Mouse (Mus musculus) WW6 (cell line): ENCODE measurements around the gene Mtmr4.
A peak's percentile ranks its signal among the peaks of the same experiment; 100 is the strongest.

Experiments
- DNase-seq: peaks from one replicate; pipeline ENCODE4 v3.0.0-alpha.2; 2013; ENCODE audit warnings: low read depth, low spot score

Mtmr4 gene

GRCm38 (mm10) chr11:87615551-87615950, 23.6 kb downstream of the Mtmr4 start:
- no peak for DNase-seq

DNA sequence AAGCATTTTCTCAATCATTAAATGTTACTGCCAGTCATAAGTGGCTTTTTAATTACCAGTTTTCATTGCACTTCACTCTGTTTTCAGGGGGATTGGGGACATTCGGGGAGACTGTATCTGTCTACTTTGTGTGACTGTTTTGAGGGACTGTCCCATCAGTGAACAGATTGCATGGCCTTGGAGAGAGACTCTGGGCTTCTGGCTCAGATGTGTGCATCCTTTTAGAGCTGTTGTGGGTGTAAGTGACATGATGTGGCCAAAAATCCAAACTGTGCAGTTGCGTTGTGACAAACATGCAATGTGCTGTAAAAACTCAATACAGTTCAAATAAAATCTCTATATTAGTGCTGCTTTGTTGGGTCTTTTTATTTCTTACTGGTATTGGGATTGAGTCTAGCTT, 24.0 kb downstream of the Mtmr4 start:
- DNase-seq = no peak

DNA sequence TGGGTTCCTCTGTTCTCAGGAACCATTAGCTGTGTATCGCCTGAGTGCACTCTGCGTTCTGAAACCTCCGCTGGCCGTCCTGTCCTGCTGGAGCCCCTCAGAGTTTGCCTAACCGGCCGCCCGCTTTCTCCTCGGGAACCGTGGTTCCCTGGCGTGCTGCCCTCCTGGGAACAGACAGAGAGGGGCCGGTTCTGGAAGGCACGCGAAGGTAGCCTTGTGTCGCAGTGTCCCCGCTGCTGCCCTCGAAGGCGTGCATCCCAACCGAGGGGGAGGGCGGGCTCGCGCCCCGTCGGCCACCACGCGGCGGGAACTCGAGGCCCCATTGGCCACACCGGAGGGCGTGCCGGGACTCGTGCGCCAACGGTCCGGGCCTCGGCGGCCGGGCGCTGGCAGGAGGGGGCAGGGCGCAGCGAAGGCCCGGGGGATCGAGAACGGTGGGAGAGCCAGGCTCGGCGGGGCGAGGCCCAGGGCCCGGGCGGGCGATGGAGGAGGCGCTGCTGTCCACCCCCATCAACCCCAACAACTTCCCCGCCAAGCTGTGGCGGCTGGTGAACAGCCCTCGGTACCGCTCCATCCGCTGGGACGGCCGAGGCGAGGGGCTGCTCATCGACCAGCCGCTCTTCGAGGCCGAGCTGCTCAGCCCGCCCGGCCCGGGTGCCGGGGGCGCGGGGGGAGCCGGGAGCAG, 25.0 kb downstream of the Mtmr4 start, which contains the start of gene Hsf5:
Gene Hsf5 (plus strand): TSS at position 375 of the 685 bp plus-strand sequence.
- DNase-seq = no peak

- no peak for DNase-seq
Measured at GRCm38 (mm10) chr11:87617606-87618005, 25.6 kb downstream of the Mtmr4 start.

DNA sequence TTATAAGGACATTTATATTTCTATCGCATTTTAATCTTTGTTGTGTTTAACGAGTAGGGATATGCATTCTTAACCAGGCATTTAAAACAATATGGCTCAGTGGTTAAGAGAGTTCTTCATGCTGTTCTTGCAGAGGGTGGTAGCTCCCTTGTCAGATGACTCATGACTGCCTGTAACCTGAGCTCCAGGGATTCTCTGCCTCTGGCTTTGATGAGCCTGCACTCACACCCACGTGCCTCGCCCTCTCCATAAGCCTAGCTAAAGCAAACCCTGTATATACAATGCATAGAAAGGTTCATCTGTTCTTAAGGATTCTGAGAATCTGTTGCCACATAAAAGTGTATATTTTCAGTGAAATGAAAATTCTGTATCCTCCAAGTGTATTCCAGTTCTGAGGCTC, 31.2 kb downstream of the Mtmr4 start:
- no peak for DNase-seq

- peak; percentile 46 for DNase-seq
Measured at GRCm38 (mm10) chr11:87629859-87630258, 37.9 kb downstream of the Mtmr4 start.

- DNase-seq = no peak
Measured at GRCm38 (mm10) chr11:87638793-87639192, 46.8 kb downstream of the Mtmr4 start.

- DNase-seq = peak; percentile 57
Measured at GRCm38 (mm10) chr11:87639206-87639605, 47.2 kb downstream of the Mtmr4 start.

DNA sequence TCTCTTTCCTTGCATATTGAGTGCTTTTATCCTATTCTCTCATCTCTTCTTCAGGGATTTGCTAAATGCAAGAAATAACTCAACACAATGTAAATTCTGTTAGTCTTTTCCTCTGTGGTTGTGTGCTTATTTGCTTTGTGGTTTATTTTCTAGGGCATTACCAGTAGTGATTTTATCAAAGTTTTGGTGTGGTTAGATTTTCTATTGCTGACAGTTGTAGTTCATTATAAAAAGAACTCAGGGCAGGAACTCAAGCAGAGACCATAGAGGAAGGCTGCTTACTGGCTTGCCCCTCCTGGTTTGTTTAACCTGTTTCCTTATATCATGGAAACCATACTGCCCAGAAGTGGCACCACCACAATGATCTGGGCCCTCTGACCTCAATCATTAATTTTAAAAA, 50.9 kb downstream of the Mtmr4 start:
- DNase-seq = no peak

DNA sequence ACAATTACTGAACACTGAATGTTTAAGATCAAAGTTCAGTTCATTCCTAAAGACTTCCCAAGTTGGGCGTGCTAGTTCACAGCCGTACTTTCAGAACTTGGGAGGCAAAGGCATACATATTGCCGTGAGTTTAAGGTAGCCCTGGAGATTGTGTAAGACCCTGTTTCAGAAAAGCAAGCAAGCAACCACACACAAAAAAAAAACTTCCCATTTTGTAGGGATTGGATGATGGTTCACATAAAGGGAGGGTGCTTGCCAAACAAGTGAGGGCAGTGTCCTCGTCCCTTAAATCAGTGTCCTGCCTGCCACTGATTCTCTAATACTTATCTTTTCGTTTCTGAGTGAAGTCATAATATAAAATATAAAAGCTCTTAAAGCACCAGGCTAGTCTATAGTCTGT, 62.7 kb downstream of the Mtmr4 start:
- DNase-seq = no peak

GRCm38 (mm10) chr11:87659216-87659615, 67.3 kb downstream of the Mtmr4 start:
- DNase-seq = no peak

GRCm38 (mm10) chr11:87662407-87662806, 70.4 kb downstream of the Mtmr4 start, which contains the start of gene Rnf43:
Gene Rnf43 (plus strand): TSS chr11:87662722.
- peak; percentile 86 for DNase-seq

- no peak for DNase-seq
Measured at GRCm38 (mm10) chr11:87662822-87663221, 70.9 kb downstream of the Mtmr4 start.

DNA sequence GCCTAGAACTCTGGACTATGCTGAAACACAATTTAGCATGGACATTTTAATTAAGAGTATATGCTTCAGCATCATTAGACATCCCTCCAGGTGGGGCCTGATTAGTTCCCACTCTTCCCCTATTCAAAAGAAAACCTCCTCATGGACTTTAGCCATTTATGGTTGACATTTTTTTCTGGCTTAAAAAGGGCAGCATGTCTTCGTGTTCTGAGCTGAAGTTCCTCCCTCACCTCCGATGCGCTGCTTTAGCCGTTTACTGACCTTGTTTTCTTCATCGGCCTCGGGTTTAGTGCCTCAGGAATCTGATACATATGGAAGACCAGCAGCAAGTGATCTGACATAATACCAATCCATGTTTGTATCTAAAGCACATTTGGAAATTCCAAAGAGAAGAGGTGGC, 72.0 kb downstream of the Mtmr4 start:
- DNase-seq = no peak

DNA sequence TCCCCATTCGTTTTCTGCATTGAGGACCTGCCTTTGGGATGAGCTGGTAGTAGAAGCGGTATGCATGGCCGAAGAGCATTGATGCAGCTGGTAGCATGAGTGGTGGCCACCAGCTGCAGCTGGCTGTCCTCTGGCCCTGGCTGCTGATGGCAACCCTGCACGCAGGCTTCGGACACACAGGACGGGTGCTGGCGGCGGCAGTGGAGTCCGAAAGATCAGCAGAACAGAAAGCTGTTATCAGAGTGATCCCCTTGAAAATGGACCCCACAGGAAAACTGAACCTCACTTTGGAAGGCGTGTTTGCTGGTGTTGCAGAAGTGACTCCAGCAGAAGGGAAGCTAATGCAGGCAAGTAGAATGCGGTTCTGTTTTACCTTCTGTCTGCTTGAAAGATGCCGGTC, 72.6 kb downstream of the Mtmr4 start:
- no peak for DNase-seq

DNA sequence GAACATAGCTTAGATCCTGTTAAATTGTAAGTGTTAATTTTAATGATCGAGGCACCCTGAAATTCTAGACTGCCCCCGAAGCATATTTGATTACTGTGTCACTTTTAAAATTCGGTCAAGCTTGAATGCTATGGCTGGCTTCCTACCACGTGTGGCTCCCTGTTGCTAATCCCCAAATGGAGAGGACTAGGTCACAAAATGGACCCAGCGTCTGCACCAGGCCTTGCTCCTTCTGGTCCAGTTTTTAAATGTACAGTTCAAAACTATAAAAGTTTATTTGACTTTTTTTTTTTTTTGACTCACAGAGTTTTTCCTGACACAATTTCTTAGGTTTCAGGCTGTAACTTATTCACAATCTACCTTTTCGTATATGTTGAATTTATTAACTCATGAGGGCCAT, 73.3 kb downstream of the Mtmr4 start:
- no peak for DNase-seq

- DNase-seq = no peak
Measured at GRCm38 (mm10) chr11:87665658-87666057, 73.7 kb downstream of the Mtmr4 start.
